11 mouse cellular contexts compared by ENCODE assay signal in the genomic region with DNA sequence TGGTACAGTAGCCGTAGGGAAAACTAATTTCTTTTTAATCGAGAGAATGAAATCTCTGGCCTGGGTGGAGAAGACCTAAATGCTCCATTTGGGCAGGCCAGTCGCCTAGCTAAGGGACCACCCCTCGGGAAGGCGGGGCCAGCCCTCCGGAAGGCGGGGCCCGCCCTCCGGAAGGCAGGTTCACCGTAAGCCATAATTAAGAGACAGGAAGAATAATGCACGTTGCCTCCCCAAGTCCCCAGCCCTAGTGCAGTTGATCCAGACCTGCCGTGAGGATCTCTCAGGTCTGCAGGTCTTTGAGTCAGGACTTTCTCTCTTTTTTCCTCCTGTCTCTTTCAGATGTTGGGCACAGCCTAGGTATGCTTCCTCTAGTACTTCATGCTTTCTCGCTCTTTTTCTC. TPM values are rescaled to one million over a fixed set of nuclear protein-coding genes. Genes with fewer than 3 reads are reported as not detected.
DNase-seq lines count a peak whose midpoint lies in the region; ATAC-seq and TF ChIP-seq lines count a peak whose summit lies in the region.
"Had no signal": no experiment of that assay in that cellular context is flagged by ENCODE, and none has a peak within 500 bp of the region (broad histone marks: within the 10 kb centered on the region; RNA-seq: fewer than 3 reads in every experiment).

No protein-coding gene starts in this region.

- DNase-seq in lung, embryonic 14.5 days = peak; percentile 16
- DNase-seq in lung, postnatal 4 days = no peak
- peak; percentile 48 for DNase-seq in MEL (ENCODE audit: low read depth, low spot score)
- no peak for DNase-seq in left cerebral cortex, postnatal 36 days (ENCODE audit: low spot score in 2 of 2)
- DNase-seq in layer of hippocampus, postnatal 10 days (ENCODE audit: low spot score in 2 of 2) = no peak
- no peak for DNase-seq in lung, adult 2 months
- DNase-seq: right cerebral cortex, postnatal 4 days had no signal

- peak in 1 of 2 experiments; percentile 40; a peak in 1 of 4 replicates for TF ChIP-seq POLR2A in MEL (IDR thresholded peaks at IDR 0.05; ENCODE audit: control insufficient read depth in 1 of 2, insufficient read depth in 1 of 2, low read depth in 1 of 2, low read length in 2 of 2, poor library complexity in 1 of 2)
- no peak for TF ChIP-seq POLR2A in lung, adult 2 months (IDR thresholded peaks at IDR 0.05; ENCODE audit: borderline replicate concordance, extremely low read depth, low read depth, low read length)

- H3K36me3 ChIP-seq in lung, embryonic 14.5 days (ENCODE audit: insufficient read depth) = no peaks in the 10 kb centered on the region
- H3K36me3 ChIP-seq in MEL (ENCODE audit: control insufficient read depth in 1 of 2, insufficient read depth in 2 of 2, low read length in 2 of 2) = no peaks in the 10 kb centered on the region
- no peaks in the 10 kb centered on the region for H3K36me3 ChIP-seq in neural tube, embryonic 13.5 days

- no peak for TF ChIP-seq RAD21 in MEL (IDR thresholded peaks at IDR 0.05; ENCODE audit: low read depth, low read length)

- no peaks in the 10 kb centered on the region for H3K9me3 ChIP-seq in lung, embryonic 14.5 days (ENCODE audit: low read depth, low read length)
- no peaks in the 10 kb centered on the region for H3K9me3 ChIP-seq in MEL (replicated peaks; ENCODE audit: insufficient read depth, low read length)
- no peaks in the 10 kb centered on the region for H3K9me3 ChIP-seq in neural tube, embryonic 13.5 days

- H3K27me3 ChIP-seq in lung, embryonic 14.5 days (ENCODE audit: insufficient read depth, low read length) = no peaks in the 10 kb centered on the region
- no peaks in the 10 kb centered on the region for H3K27me3 ChIP-seq in MEL (ENCODE audit: control insufficient read depth in 1 of 2, insufficient read depth in 2 of 2, low read length in 2 of 2)
- no peaks in the 10 kb centered on the region for H3K27me3 ChIP-seq in neural tube, embryonic 13.5 days

- no peaks in the 10 kb centered on the region for H3K79me2 ChIP-seq in MEL (ENCODE audit: control insufficient read depth, insufficient read depth, low read length, poor library complexity)

- H3K4me3 ChIP-seq in lung, embryonic 14.5 days (ENCODE audit: low read depth, low read length) = no peak overlapping the region
- peak overlapping the region in 1 of 2 experiments; percentile 22; a peak in 1 of 4 replicates for H3K4me3 ChIP-seq in MEL (ENCODE audit: control insufficient read depth in 1 of 2, insufficient read depth in 1 of 2, low read depth in 2 of 2, low read length in 2 of 2)
- no peak overlapping the region for H3K4me3 ChIP-seq in neural tube, embryonic 13.5 days
- H3K4me3 ChIP-seq in lung, adult 2 months (replicated peaks; ENCODE audit: extremely low read depth, low read depth, low read length) = no peak overlapping the region
- H3K4me3 ChIP-seq: left cerebral cortex, adult 2 months had no signal

- H3K27ac ChIP-seq in lung, embryonic 14.5 days (ENCODE audit: low read depth) = no peak overlapping the region
- H3K27ac ChIP-seq in MEL (ENCODE audit: control insufficient read depth, low read depth, low read length) = no peak overlapping the region
- H3K27ac ChIP-seq in neural tube, embryonic 13.5 days (replicated peaks) = no peak overlapping the region
- H3K27ac ChIP-seq: left cerebral cortex, adult 2 months had no signal

- TF ChIP-seq CTCF in lung, embryonic 14.5 days (IDR thresholded peaks at IDR 0.05; ENCODE audit: low read depth) = no peak
- no peak for TF ChIP-seq CTCF in MEL (IDR thresholded peaks at IDR 0.05 in 2 of 3, conservative IDR thresholded peaks at IDR 0.05 in 1 of 3; ENCODE audit: control insufficient read depth in 1 of 3, insufficient read depth in 1 of 3, low read depth in 2 of 3, low read length in 3 of 3, poor library complexity in 1 of 3, severe bottlenecking in 1 of 3)
- TF ChIP-seq CTCF in lung, adult 2 months (IDR thresholded peaks at IDR 0.05; ENCODE audit: insufficient read depth, low read length) = no peak

- TF ChIP-seq EP300 in MEL (IDR thresholded peaks at IDR 0.05; ENCODE audit: low read depth in 1 of 2, low read length in 2 of 2) = no peak

- no peak overlapping the region for H3K9ac ChIP-seq in lung, embryonic 14.5 days
- peak overlapping the region; percentile 35; the same call in 1 of the 2 replicates for H3K9ac ChIP-seq in MEL (ENCODE audit: control insufficient read depth, low read depth, low read length, poor library complexity, severe bottlenecking)
- no peak overlapping the region for H3K9ac ChIP-seq in neural tube, embryonic 13.5 days

- WGBS in lung, embryonic 14.5 days = 33% methylated on average over 13 of the region's 13 CpGs
- 39% methylated on average over 13 of the region's 13 CpGs for WGBS in neural tube, embryonic 13.5 days
- 32% methylated on average over 13 of the region's 13 CpGs for WGBS in lung, adult 2 months

- peak overlapping the region; percentile 34; the same call in 1 of the 2 replicates for H3K4me2 ChIP-seq in lung, embryonic 14.5 days
- peak overlapping the region; percentile 13; the same call in 1 of the 2 replicates for H3K4me2 ChIP-seq in neural tube, embryonic 13.5 days

- no peak for ATAC-seq in lung, embryonic 14.5 days (ENCODE audit: insufficient read depth)
- ATAC-seq in inflammation-experienced regulatory T-cells, adult 6 months = peak; percentile 43
- no peak for ATAC-seq in neural tube, embryonic 13.5 days (ENCODE audit: low read depth)
- ATAC-seq: forebrain, embryonic 16.5 days had no signal

- no peaks in the 10 kb centered on the region for H3K4me1 ChIP-seq in lung, embryonic 14.5 days (ENCODE audit: insufficient read depth)
- H3K4me1 ChIP-seq in MEL (ENCODE audit: control insufficient read depth in 1 of 2, insufficient read depth in 2 of 2, low read length in 2 of 2) = no peaks in the 10 kb centered on the region
- no peaks in the 10 kb centered on the region for H3K4me1 ChIP-seq in neural tube, embryonic 13.5 days (replicated peaks)
- no peaks in the 10 kb centered on the region; the same call in 1 of the 2 replicates for H3K4me1 ChIP-seq in lung, adult 2 months (ENCODE audit: control insufficient read depth, insufficient read depth, low read length)

- intact Hi-C loops in left cerebral cortex, postnatal 36 days (cut with DNase I) = loop anchor here (10.0 kb wide), 1 partner anchor 513 kb away; no protein-coding TSS in a partner anchor

TF ChIP-seq in MEL, 35 proteins besides CTCF, POLR2A, EP300 and RAD21:
- TF ChIP-seq ZKSCAN1 (IDR thresholded peaks at IDR 0.05; ENCODE audit: low read depth, low read length) (no peak), GATA1 (IDR thresholded peaks at IDR 0.05; ENCODE audit: low read depth, low read length) (no peak), TBP (IDR thresholded peaks at IDR 0.05; ENCODE audit: low read depth, low read length) (no peak), MAFK (IDR thresholded peaks at IDR 0.05; ENCODE audit: borderline replicate concordance, low read depth, low read length) (no peak), SMC3 (IDR thresholded peaks at IDR 0.05; ENCODE audit: low read depth, low read length) (no peak)

RNA-seq across cellular contexts. Expression of a gene that starts 11.0 kb away (rescaled TPM):
- 7.9 and 8.4 TPM in 2 replicates for polyA plus RNA-seq in lung, embryonic 14.5 days (2014; fragmentation: Nextera tagmentation; extraction: Ambion mirVana)
- 12.6 and 13.0 TPM in 2 replicates for total RNA-seq in MEL (2012; rRNA removed)
- 10 to 100 TPM; 18.7 to 32.8 TPM for polyA plus RNA-seq in MEL (2012; ENCODE audit: insufficient read depth in 1 of 2, insufficient read length in 2 of 2, low read depth in 1 of 2, low replicate concordance in 2 of 2, missing spikeins in 1 of 2)
- polyA plus RNA-seq in inflammation-experienced regulatory T-cells, adult 6 months (2017; shearing (Covaris generic)) = 1 to 10 TPM in 1 of 3 experiments, under 1 TPM in 2; 0.85 to 1.2 (median 0.87) TPM
- polyA plus RNA-seq in neural tube, embryonic 13.5 days (2015; fragmentation: Nextera tagmentation; extraction: Ambion mirVana) = 3.0 and 3.5 TPM in 2 replicates
- total RNA-seq in left cerebral cortex, postnatal 36 days (2021) = 1 to 10 TPM; 5.5 to 5.9 TPM
- 1 to 10 TPM; 5.8 to 8.9 TPM for total RNA-seq in layer of hippocampus, postnatal 10 days (2021)
- polyA plus RNA-seq in lung, adult 2 months (2012; rRNA removed) = 3.1 and 4.0 TPM in 2 replicates

RNA-seq across cellular contexts. Expression of a gene that starts 56.2 kb away (rescaled TPM):
- polyA plus RNA-seq in lung, embryonic 14.5 days (2014; fragmentation: Nextera tagmentation; extraction: Ambion mirVana) = 10.5 and 19.0 TPM in 2 replicates
- total RNA-seq in MEL (2012; rRNA removed) = 10.1 and 18.7 TPM in 2 replicates
- polyA plus RNA-seq in MEL (2012; ENCODE audit: insufficient read depth in 1 of 2, insufficient read length in 2 of 2, low read depth in 1 of 2, low replicate concordance in 2 of 2, missing spikeins in 1 of 2) = 100 to 1,000 TPM in 1 of 2 experiments, not detected in 1; 137 TPM
- polyA plus RNA-seq in inflammation-experienced regulatory T-cells, adult 6 months (2017; shearing (Covaris generic)) = 10 to 100 TPM; 19.9 to 45.5 (median 35.2) TPM
- 24.5 and 38.8 TPM in 2 replicates for polyA plus RNA-seq in neural tube, embryonic 13.5 days (2015; fragmentation: Nextera tagmentation; extraction: Ambion mirVana)
- 10 to 100 TPM in 1 of 2 experiments, not detected in 1; 12.2 TPM for total RNA-seq in left cerebral cortex, postnatal 36 days (2021)
- total RNA-seq in layer of hippocampus, postnatal 10 days (2021) = 1 to 10 TPM in 1 of 2 experiments, not detected in 1; 4.1 TPM
- 44.3 and 73.8 TPM in 2 replicates for polyA plus RNA-seq in lung, adult 2 months (2012; rRNA removed)

Comparison
In these comparisons a context has a peak if more than half of its experiments do, and no peak if none do; other contexts are left out.
1. DNase-seq: peak in lung, embryonic 14.5 days (single experiment) and MEL (single experiment); none in lung, postnatal 4 days (0 of 2), left cerebral cortex, postnatal 36 days (0 of 2), layer of hippocampus, postnatal 10 days (0 of 2) and lung, adult 2 months (single experiment).